Mouse (Mus musculus): ENCODE results near the gene Pgam2.

Gene Pgam2

DNA sequence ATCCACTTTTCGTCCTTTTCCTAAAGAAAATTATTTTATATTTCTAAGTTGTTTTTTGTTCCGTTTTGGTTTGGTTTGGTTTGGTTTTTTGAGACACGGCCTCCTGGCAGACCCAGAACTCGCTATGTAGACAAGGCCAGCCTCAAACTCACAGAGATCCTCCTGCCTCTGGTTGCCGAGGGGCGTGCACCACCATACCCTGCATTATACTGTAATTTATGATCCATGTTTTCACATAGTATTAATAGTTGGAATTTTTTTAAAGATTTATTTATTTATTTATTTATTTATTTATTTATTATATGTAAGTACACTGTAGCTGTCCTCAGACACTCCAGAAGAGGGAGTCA is 40.9 kb downstream of the Pgam2 start:
- DNase-seq (ENCODE audit: low spot score): no peak

DNA sequence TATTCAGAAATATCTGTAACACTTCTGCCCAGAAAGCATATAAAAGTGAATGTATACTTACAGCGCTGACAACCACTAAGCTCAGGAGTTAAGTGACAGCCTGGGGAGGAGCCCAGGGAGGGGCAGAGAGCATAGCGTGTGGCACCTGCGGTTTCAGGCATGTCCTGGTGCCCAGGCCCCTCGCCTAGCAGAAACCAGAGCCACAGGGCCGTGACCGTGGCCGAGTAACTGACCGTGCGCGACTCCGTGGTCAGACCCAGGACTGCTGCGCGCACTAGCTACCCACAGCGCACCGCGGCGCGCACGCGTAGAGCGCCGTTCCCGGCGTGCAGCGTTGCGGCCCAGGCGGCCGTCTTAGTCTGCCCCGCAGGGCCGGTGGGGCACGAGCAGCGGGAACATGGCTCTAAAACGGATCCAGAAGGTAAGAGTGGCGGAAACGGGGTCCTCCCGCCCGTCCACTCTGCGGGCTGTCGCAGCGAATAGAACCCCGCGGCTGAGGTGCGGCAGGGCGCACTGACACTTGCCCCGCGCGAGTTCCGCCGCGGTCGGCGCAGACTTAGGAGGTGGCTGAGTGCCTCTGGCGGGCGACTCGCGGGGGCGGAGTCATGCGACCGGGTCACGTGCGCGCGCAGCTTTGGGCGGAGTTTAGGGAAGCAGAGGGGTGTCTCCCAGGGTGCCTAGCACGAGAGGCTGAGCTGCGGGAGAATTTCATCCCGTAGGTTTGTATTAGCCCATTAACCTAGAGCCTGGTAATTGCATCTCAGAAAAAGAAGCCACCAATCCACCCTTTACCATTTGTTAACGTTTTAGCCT is 41.5 kb downstream of the Pgam2 start, which contains the start of gene Urgcp:
TSS of gene Urgcp (minus strand) at position 557 of the 813 bp plus-strand sequence.
- peak; percentile 94 for DNase-seq (ENCODE audit: low spot score)

DNA sequence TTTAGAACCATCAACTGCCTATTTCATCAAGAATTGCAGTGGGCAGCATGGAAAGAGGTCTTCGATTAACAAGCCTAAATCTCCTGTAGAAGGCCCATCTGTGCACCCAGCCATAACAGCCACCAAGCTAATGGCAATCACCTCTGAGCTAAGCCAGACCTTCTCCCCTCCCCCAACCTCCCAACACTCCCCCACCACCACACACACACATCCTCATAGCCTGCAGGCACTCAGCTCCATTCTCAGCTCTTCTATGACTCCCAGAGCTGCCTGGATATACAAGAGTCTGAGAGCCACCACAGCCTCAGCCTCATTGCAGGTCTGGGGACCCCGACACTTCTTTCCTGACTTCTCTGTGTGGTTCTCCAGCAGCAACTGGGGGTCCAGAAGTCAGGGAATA is 49.8 kb downstream of the Pgam2 start:
- no peak for DNase-seq (ENCODE audit: low spot score)

Data from urinary bladder, postnatal 14 days (tissue).